Mouse (Mus musculus) embryo, embryonic 10 days (tissue): ENCODE data around the gene Scyl3.
A peak's percentile ranks its signal among the peaks of the same experiment; 100 is the strongest.

Experiments
- DNase-seq: peaks from one replicate; pipeline ENCODE4 v3.0.0-alpha.2; 2015; ENCODE audit warnings: low spot score

Scyl3 gene

DNA sequence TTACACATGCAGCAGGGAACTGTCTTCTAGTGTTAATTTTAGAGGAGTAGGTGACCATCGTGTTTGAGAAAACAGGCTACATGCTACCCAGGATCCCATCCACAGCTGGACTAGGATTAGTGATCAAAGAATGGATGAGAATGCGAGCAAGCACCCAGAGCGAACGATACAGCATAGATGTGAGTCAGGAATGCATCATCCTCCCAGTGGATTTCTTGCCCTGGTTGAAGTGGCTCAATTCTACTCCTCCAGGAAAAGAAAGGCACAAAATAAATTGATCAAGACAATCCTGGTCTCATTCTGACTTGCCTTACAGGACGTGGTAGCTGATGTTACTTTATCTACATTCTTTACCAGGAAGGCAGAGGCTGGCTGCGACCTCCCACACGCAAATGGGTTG is at the start of gene Scyl3:
Gene Scyl3, plus strand, starts transcription at position 255 of the 400 bp plus-strand sequence.
- DNase-seq: no peak

DNA sequence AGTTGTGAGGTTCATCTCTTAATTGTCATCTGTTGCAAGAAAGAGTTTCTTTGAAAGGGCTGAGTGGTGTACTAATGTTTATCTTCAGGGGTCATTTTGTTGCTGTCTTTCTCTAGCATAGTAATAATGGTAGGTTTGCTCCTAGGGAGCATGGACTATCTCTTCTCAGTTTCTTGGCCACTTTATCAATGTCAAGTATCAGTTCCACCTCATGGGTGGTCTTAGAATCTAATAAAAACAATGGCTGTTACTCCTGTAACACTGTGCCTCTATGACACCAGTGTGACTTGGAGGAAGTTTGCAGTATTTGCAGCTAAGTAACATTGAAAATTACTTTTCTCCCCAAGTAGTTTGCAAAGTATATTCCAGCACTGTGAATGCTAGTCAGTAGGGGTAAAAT is 39.3 kb upstream of the Scyl3 start:
- no peak for DNase-seq

GRCm38 (mm10) chr1:163893294-163893693 is 35.6 kb upstream of the Scyl3 start:
- no peak for DNase-seq

DNA sequence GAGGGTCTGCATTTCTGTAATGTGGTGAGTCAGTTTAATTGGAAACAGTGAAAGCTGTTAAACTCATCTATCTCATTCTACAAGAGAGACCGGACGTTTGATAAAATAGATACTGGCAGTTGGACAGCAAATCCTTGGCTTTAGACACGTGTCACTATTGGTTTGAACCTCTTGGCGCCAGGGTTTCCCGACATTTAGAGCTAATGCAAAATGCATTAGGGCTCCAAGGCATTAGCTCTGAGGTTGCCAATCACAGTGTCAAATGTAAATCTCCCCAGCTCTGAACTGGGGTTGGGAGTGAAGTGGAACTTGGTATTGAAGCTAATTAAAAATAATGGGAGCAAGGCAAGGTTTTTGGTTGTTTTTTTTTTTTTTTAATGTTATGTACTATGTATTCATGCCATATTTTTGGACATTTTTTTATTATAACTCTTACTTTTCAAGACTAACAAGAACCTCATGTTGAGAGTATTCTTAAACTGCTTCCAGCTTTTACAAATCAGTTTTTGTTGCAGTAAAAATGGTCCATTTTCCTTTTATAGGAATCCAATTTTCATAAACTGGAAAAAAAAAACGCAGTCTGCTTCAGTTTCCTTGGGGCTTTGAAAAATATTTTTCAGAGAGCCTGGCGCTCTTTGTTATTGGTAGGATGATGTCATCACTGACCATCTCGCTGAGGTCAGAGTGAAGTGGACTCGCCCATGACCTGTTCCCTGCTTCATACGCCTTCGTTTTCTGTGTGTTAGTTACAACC is 34.9 kb upstream of the Scyl3 start:
- no peak for DNase-seq

- DNase-seq: peak; percentile 28
Measured at GRCm38 (mm10) chr1:163898291-163898764, 30.6 kb upstream of the Scyl3 start.

- no peak for DNase-seq
Measured at GRCm38 (mm10) chr1:163899575-163899974, 29.3 kb upstream of the Scyl3 start.

DNA sequence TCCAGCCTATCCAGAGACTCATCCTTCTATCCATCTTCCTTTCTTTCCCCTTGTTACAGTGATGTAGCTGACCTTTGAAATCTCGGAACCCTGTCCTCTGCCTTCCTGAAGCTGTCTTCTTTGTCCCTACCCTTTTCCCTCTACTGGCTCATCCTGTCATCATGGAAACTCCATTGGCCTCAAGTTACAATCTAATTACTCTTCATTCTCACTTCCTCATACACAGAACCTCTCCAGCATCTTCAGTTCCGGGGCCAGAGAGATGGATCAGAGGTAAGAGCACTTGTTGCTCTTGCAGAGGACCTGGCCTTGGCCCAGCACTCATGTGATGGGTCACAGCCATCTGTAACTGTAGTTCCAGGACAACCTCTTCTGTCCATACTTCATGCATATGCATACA is 28.7 kb upstream of the Scyl3 start:
- DNase-seq: no peak

- DNase-seq: no peak
Measured at GRCm38 (mm10) chr1:163903411-163903810, 25.5 kb upstream of the Scyl3 start.

- DNase-seq: peak; percentile 16
Measured at GRCm38 (mm10) chr1:163907007-163907811, 21.7 kb upstream of the Scyl3 start.

GRCm38 (mm10) chr1:163908389-163908788 is 20.5 kb upstream of the Scyl3 start:
- DNase-seq: no peak

- DNase-seq: peak; percentile 81
Measured at GRCm38 (mm10) chr1:163910343-163910742, 18.6 kb upstream of the Scyl3 start.

GRCm38 (mm10) chr1:163910785-163911184 is 18.1 kb upstream of the Scyl3 start:
- DNase-seq: peak; percentile 0

DNA sequence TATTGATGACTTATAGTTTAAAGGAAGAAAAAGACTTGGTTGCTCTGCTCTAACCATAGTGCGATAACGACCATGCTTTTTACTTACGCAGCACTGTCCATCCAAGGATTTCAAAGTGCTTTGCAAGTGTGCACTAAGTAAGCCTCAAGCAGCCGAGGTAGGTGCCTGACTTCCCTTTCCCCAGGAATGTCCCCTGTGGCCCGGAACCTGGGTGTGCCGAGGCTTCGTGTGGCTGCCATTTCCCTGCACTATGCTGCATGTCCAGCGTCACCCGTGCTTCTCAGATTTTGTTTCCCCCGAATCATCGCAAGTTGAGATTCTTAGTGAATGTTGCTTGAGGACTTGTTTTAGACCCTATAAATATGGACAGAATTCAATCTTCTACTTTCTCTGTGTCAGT is 16.9 kb upstream of the Scyl3 start:
- no peak for DNase-seq

- DNase-seq: no peak
Measured at GRCm38 (mm10) chr1:163917349-163918160, 11.3 kb upstream of the Scyl3 start.

- DNase-seq: no peak
Measured at GRCm38 (mm10) chr1:163924093-163924492, 4.8 kb upstream of the Scyl3 start.

DNA sequence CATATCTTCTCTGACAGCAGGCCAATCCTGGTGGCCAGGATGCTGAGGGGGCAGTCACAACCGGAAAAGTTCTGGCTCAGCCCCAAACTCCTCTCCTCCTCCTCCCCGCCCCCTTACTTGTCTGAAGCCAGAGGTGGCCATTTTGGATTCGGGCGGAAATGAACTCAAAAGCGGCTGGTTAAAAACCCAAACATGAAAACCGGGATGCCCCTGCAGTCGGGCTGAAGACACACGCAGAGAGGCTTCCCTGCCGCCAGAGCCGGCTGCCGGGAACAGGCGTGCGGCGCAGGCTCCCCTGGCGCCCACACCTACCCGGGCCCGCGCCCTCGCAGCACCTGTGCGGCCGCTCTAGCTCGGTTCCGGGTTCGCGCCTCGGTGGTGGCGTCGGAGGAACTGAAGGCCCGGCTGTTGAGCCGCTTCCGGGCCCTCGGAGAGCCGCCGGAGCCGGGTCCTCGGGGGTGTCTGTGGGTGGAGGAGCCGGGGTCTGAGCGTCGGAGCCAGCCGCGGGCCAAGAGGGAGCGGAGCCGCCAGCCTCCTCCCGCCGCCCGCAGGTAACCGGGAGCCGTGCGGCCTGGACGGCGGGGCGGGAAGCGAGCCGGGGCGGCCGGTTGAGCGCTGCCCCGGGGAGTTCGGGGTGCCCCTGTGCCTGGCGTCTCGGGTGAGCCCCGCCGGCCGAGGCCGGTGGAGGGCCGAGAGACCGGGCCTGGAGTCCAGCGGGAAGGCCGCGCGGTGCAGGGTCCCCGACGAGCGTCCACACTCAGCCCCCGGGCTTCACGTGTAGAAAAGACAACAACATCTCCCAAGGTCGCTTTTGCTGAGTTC is 947 bp downstream of the Scyl3 start:
- peak; percentile 87 for DNase-seq

- no peak for DNase-seq
Measured at GRCm38 (mm10) chr1:163930458-163930794, 1.5 kb downstream of the Scyl3 start.

DNA sequence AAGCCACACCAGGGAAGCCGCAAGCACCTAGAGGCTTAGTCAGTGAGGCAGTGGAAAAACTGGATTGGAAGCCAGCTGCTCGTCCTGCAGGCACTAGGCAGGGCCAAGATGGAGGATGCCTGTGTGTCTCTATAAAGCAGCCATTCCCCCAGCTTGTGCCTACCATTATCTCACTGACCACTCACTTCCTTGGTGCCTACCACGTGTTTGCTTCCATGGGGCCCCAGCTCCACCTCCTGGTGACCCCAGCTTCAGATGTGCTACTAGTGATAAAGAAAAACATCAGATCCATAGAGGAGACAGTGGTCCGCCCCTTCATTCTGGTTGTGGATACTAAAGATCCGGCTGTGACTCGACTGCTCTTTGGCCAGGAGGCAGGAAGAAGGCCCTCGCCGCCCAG is 2.9 kb downstream of the Scyl3 start:
- no peak for DNase-seq

GRCm38 (mm10) chr1:163934591-163934990 is 5.7 kb downstream of the Scyl3 start:
- no peak for DNase-seq

DNA sequence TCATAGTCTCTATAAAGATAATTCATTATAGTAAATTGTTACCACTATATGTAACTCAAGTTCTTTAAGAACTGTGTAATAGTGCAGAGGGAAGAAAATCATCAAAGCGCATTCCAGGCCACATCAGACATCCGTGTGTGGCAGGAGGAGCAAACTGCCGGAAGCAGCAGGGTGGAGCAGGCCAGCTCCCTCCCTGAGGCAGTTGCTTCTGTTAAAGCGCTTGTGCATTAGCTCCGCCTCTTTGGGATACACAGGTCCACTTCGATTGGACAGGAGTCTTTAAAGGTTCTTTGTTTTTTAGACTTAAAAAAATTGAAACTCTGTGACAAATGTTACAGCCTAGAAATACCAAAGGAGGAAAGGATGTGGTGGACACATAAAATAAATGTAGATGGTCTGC is 13.2 kb downstream of the Scyl3 start:
- DNase-seq: no peak

DNA sequence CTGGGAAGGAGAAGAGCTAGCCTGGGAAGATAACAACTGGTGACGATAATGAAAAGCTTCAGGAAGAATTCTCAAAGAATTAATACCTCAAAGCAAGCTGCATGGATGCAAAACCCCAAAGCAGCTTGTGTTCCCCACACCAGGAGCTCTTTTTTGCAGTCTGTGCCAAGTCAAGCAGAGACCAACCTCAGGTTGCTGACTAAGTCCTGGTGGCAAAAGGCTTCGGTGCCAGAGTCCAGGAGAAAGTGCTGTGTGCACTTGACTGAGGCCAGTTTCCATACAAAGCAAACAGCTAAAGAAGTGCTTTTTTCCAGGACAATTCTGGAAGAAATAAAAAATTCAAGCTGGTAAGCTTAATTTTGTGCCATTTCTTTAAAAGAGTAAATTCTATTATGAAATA is 24.5 kb downstream of the Scyl3 start:
- no peak for DNase-seq

DNA sequence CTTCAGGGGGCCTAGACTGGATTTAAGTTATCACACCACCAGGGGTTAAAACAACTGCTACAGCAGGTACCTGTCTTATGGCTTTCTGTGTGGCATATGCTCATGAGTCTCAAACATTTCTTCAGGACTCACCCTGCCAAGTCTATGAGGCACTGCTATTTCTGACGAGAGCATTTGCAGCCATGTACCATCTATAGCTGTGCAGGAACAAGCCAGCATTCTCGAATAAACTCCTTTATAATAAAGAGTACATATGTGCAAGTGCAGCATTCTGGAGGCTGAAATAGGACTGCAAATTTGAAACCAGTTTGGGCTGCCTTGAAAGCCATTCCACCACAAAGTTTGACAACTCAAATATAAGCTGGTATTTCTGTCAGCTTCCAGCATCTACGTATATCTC is 29.1 kb downstream of the Scyl3 start:
- no peak for DNase-seq
